Mouse (Mus musculus) hindbrain, embryonic 16.5 days (tissue): ENCODE measurements at regions not wholly inside any gene's neighbourhood (a gene's known extent, or its start where the extent isn't known, plus 50 kb on each side); places are given as distances from the start of the nearest gene placed in this dataset.

Experiments used
- ATAC-seq: fragments of 200-750 bp; cut with Nextera tagmentation; 2 replicates; pipeline ENCODE4 v1.8.0; 2017; ENCODE audit warnings: moderate TSS enrichment, moderate library complexity
- H3K27ac ChIP-seq: fragments of 300-500 bp; sonication (generic); 2 replicates; pipeline ENCODE4 v1.5.1; 2014; ENCODE audit warnings: low read depth, mild to moderate bottlenecking, control low read depth, low read length, moderate library complexity
- H3K27me3 ChIP-seq: fragments of 300-500 bp; sonication (generic); replicated peaks from 2 replicates; pipeline ENCODE4 v1.6.1; 2014; ENCODE audit warnings: low read length; ENCODE audit not compliant: control insufficient read depth, insufficient read depth
- H3K36me3 ChIP-seq: fragments of 300-500 bp; sonication (generic); 2 replicates; pipeline ENCODE4 v1.6.1; 2014; ENCODE audit warnings: mild to moderate bottlenecking, low read length, moderate library complexity, mixed read lengths; ENCODE audit not compliant: control insufficient read depth, insufficient read depth
- H3K4me1 ChIP-seq: fragments of 300-500 bp; sonication (generic); 2 replicates; pipeline ENCODE4 v1.6.1; 2014; ENCODE audit warnings: low read depth, low read length; ENCODE audit not compliant: control insufficient read depth, insufficient read depth
- H3K4me2 ChIP-seq: fragments of 300-500 bp; sonication (generic); 2 replicates; pipeline ENCODE4 v1.6.1; 2014; ENCODE audit warnings: mild to moderate bottlenecking, low read length, control low read depth, moderate library complexity
- H3K4me3 ChIP-seq: fragments of 300-500 bp; sonication (generic); 2 replicates; pipeline ENCODE4 v1.5.1; 2014; ENCODE audit warnings: mild to moderate bottlenecking, low read length, control low read depth, moderate library complexity
- H3K9ac ChIP-seq: fragments of 300-500 bp; sonication (generic); 2 replicates; pipeline ENCODE4 v1.6.1; 2014; ENCODE audit warnings: low read depth, mild to moderate bottlenecking, control low read depth, low read length, moderate library complexity
- H3K9me3 ChIP-seq: fragments of 300-500 bp; sonication (generic); 2 replicates; pipeline ENCODE4 v1.6.1; 2014; ENCODE audit warnings: mild to moderate bottlenecking, low read length, moderate library complexity; ENCODE audit not compliant: control insufficient read depth
- WGBS: fragments of 180-500 bp; shearing (Covaris S2); extraction: QIAGEN DNeasy Blood & Tissue Kit; methylation state at CpG from one replicate; pipeline ENCODE4 v1.1.7; 2014; 5-methylcytosine and 5-hydroxymethylcytosine counted together

- no peak overlapping the region for H3K4me2 ChIP-seq
- 76% methylated on average over 5 of the region's 5 CpGs for WGBS
- H3K27ac ChIP-seq = no peak overlapping the region
These were observed 96.2 kb upstream of the Arhgap32 start for GRCm38 (mm10) chr9:32019786-32020185.

GRCm38 (mm10) chr9:32020942-32021731, 94.8 kb upstream of the Arhgap32 start:
- no peak for ATAC-seq
- Histone ChIP-seq H3K27me3 (no peaks in the 10 kb centered on the region), H3K9me3 (no peaks in the 10 kb centered on the region), H3K4me1 (peaks cover 11% of the 10 kb centered on the region), H3K27ac (no peak overlapping the region), H3K9ac (no peak overlapping the region), H3K4me3 (no peak overlapping the region), H3K4me2 (no peak overlapping the region), H3K36me3 (no peaks in the 10 kb centered on the region)
- 34% methylated on average over 13 of the region's 13 CpGs for WGBS

More at GRCm38 (mm10) chr9:32019786-32020185, 96.2 kb upstream of the Arhgap32 start:
- H3K4me1 ChIP-seq = peaks cover 11% of the 10 kb centered on the region
- no peaks in the 10 kb centered on the region for H3K27me3 ChIP-seq
- ATAC-seq = no peak
- no peak overlapping the region for H3K4me3 ChIP-seq
- H3K9ac ChIP-seq = no peak overlapping the region
- H3K36me3 ChIP-seq = no peaks in the 10 kb centered on the region
- no peaks in the 10 kb centered on the region for H3K9me3 ChIP-seq

- no peaks in the 10 kb centered on the region for H3K27me3 ChIP-seq
- 37% methylated on average over 3 of the region's 3 CpGs for WGBS
- H3K4me1 ChIP-seq = peaks cover 11% of the 10 kb centered on the region
- H3K4me2 ChIP-seq = no peak overlapping the region
- no peak overlapping the region for H3K4me3 ChIP-seq
- no peak overlapping the region for H3K27ac ChIP-seq
- no peaks in the 10 kb centered on the region for H3K36me3 ChIP-seq
- H3K9ac ChIP-seq = no peak overlapping the region
- H3K9me3 ChIP-seq = no peaks in the 10 kb centered on the region
- no peak for ATAC-seq
These were observed 94.2 kb upstream of the Arhgap32 start for GRCm38 (mm10) chr9:32021755-32022154.

- Histone ChIP-seq H3K4me3 (no peak overlapping the region), H3K4me1 (peaks cover 5% of the 10 kb centered on the region), H3K4me2 (no peak overlapping the region), H3K36me3 (no peaks in the 10 kb centered on the region), H3K9me3 (no peaks in the 10 kb centered on the region), H3K27ac (no peak overlapping the region), H3K9ac (no peak overlapping the region), H3K27me3 (no peaks in the 10 kb centered on the region)
- 85% methylated on average over 10 of the region's 10 CpGs for WGBS
- ATAC-seq = no peak
These were observed 92.9 kb upstream of the Arhgap32 start for GRCm38 (mm10) chr9:32022996-32023395.

- Histone ChIP-seq H3K4me1 (peaks cover 4% of the 10 kb centered on the region; the same call in 1 of the 2 replicates), H3K9me3 (no peaks in the 10 kb centered on the region), H3K9ac (no peak overlapping the region), H3K4me2 (no peak overlapping the region), H3K4me3 (no peak overlapping the region), H3K27ac (no peak overlapping the region), H3K36me3 (no peaks in the 10 kb centered on the region), H3K27me3 (no peaks in the 10 kb centered on the region)
- no peak for ATAC-seq
- 44% methylated on average over 5 of the region's 5 CpGs for WGBS
These were observed 91.2 kb upstream of the Arhgap32 start for GRCm38 (mm10) chr9:32024767-32025166.

- H3K36me3 ChIP-seq = no peaks in the 10 kb centered on the region
- ATAC-seq = no peak
- H3K9me3 ChIP-seq = no peaks in the 10 kb centered on the region
- no peak overlapping the region for H3K27ac ChIP-seq
- 0 out of 2 replicates have a peak, but pooled peaks cover 4% of the 10 kb centered on the region for H3K4me1 ChIP-seq
- H3K4me3 ChIP-seq = no peak overlapping the region
- no peaks in the 10 kb centered on the region for H3K27me3 ChIP-seq
- H3K4me2 ChIP-seq = no peak overlapping the region; the same call in 1 of the 2 replicates
- no peak overlapping the region for H3K9ac ChIP-seq
- WGBS = 25% methylated on average over 8 of the region's 8 CpGs
These were observed 88.0 kb upstream of the Arhgap32 start for GRCm38 (mm10) chr9:32027962-32028361.

- no peak overlapping the region for H3K4me2 ChIP-seq
- peaks cover 11% of the 10 kb centered on the region for H3K4me1 ChIP-seq
- no peak overlapping the region for H3K27ac ChIP-seq
- no peaks in the 10 kb centered on the region for H3K9me3 ChIP-seq
- no peak overlapping the region for H3K4me3 ChIP-seq
- no peaks in the 10 kb centered on the region for H3K36me3 ChIP-seq
- H3K27me3 ChIP-seq = no peaks in the 10 kb centered on the region
- no peak overlapping the region for H3K9ac ChIP-seq
- WGBS = 77% methylated on average over 1 of the region's 1 CpGs
- ATAC-seq = no peak
These were observed 86.9 kb upstream of the Arhgap32 start for GRCm38 (mm10) chr9:32029001-32029400.

- 67% methylated on average over 2 of the region's 2 CpGs for WGBS
These were observed 86.2 kb upstream of the Arhgap32 start for GRCm38 (mm10) chr9:32029786-32030185.

GRCm38 (mm10) chr9:32030203-32030602, 85.7 kb upstream of the Arhgap32 start:
- Histone ChIP-seq H3K4me3 (no peak overlapping the region), H3K4me2 (no peak overlapping the region)

More at GRCm38 (mm10) chr9:32029786-32030185, 86.2 kb upstream of the Arhgap32 start:
- ATAC-seq = no peak
- Histone ChIP-seq H3K9me3 (no peaks in the 10 kb centered on the region), H3K27me3 (no peaks in the 10 kb centered on the region), H3K27ac (no peak overlapping the region), H3K36me3 (no peaks in the 10 kb centered on the region), H3K4me2 (no peak overlapping the region), H3K4me3 (no peak overlapping the region), H3K4me1 (peaks cover 17% of the 10 kb centered on the region), H3K9ac (no peak overlapping the region)

More at GRCm38 (mm10) chr9:32030203-32030602, 85.7 kb upstream of the Arhgap32 start:
- H3K9me3 ChIP-seq = no peaks in the 10 kb centered on the region
- H3K36me3 ChIP-seq = no peaks in the 10 kb centered on the region
- no peak for ATAC-seq
- peaks cover 19% of the 10 kb centered on the region for H3K4me1 ChIP-seq
- H3K27ac ChIP-seq = no peak overlapping the region
- WGBS = 82% methylated on average over 7 of the region's 7 CpGs
- no peak overlapping the region for H3K9ac ChIP-seq
- no peaks in the 10 kb centered on the region for H3K27me3 ChIP-seq
